In genomic region chrX:65252746-65253145, GRCm38 (mm10) we compare ENCODE assay signal across 25 mouse cellular contexts.
"Had no signal": no experiment of that assay in that cellular context is flagged by ENCODE, and none has a peak within 500 bp of the region (broad histone marks: within the 10 kb centered on the region; RNA-seq: fewer than 3 reads in every experiment).

No protein-coding gene starts in this region.

- H3K27me3 ChIP-seq: forebrain, embryonic 15.5 days; heart, embryonic 13.5 days; heart, embryonic 15.5 days; hindbrain, embryonic 13.5 days; hindbrain, embryonic 15.5 days; kidney, embryonic 15.5 days; limb, embryonic 13.5 days; limb, embryonic 15.5 days; liver, embryonic 13.5 days; liver, embryonic 15.5 days had no signal

- H3K4me3 ChIP-seq: forebrain, embryonic 15.5 days; heart, adult 2 months; heart, embryonic 13.5 days; heart, embryonic 15.5 days; hindbrain, embryonic 13.5 days; hindbrain, embryonic 15.5 days; kidney, embryonic 15.5 days; limb, embryonic 13.5 days; limb, embryonic 15.5 days; liver, embryonic 13.5 days; liver, embryonic 15.5 days had no signal

- H3K9ac ChIP-seq: forebrain, embryonic 15.5 days; forebrain, postnatal 0 days; heart, embryonic 13.5 days; heart, embryonic 15.5 days; hindbrain, embryonic 13.5 days; hindbrain, embryonic 15.5 days; kidney, embryonic 15.5 days; limb, embryonic 13.5 days; limb, embryonic 15.5 days; liver, embryonic 13.5 days; liver, embryonic 15.5 days had no signal

- H3K4me2 ChIP-seq: forebrain, embryonic 15.5 days; heart, embryonic 11.5 days; heart, embryonic 13.5 days; heart, embryonic 15.5 days; hindbrain, embryonic 13.5 days; hindbrain, embryonic 15.5 days; kidney, embryonic 15.5 days; limb, embryonic 13.5 days; limb, embryonic 15.5 days; liver, embryonic 11.5 days; liver, embryonic 13.5 days; liver, embryonic 15.5 days had no signal

- DNase-seq: forebrain, postnatal 0 days; gastrocnemius, postnatal 14 days; gastrocnemius, postnatal 36 days; heart, adult 11 months; heart, adult 2 months; heart, postnatal 14 days; heart, postnatal 36 days; kidney, postnatal 14 days; layer of hippocampus, adult 9-11 months; layer of hippocampus, postnatal 36 days; left cerebral cortex, postnatal 4 days; liver, embryonic 13.5 days had no signal

- H3K36me3 ChIP-seq: forebrain, embryonic 15.5 days; heart, embryonic 13.5 days; heart, embryonic 15.5 days; hindbrain, embryonic 13.5 days; hindbrain, embryonic 15.5 days; kidney, embryonic 15.5 days; limb, embryonic 13.5 days; limb, embryonic 15.5 days; liver, embryonic 13.5 days; liver, embryonic 15.5 days had no signal

- H3K4me1 ChIP-seq: forebrain, embryonic 15.5 days; heart, embryonic 13.5 days; heart, embryonic 15.5 days; hindbrain, embryonic 13.5 days; hindbrain, embryonic 15.5 days; kidney, embryonic 15.5 days; limb, embryonic 13.5 days; limb, embryonic 15.5 days; liver, embryonic 13.5 days; liver, embryonic 15.5 days had no signal

- ATAC-seq: forebrain, embryonic 15.5 days; forebrain, postnatal 0 days; hindbrain, postnatal 0 days; intestine, embryonic 16.5 days had no signal

- H3K27ac ChIP-seq: forebrain, embryonic 15.5 days; heart, adult 2 months; heart, embryonic 13.5 days; heart, embryonic 15.5 days; hindbrain, embryonic 13.5 days; hindbrain, embryonic 15.5 days; hindbrain, postnatal 0 days; kidney, embryonic 15.5 days; limb, embryonic 13.5 days; limb, embryonic 15.5 days; liver, embryonic 13.5 days; liver, embryonic 15.5 days had no signal

- H3K9me3 ChIP-seq: forebrain, embryonic 15.5 days; heart, embryonic 13.5 days; heart, embryonic 15.5 days; hindbrain, embryonic 13.5 days; hindbrain, embryonic 15.5 days; kidney, embryonic 15.5 days; limb, embryonic 13.5 days; limb, embryonic 15.5 days; liver, embryonic 13.5 days; liver, embryonic 15.5 days had no signal
